Mouse (Mus musculus): Measurements from ENCODE around the gene Ms4a18.

DNA sequence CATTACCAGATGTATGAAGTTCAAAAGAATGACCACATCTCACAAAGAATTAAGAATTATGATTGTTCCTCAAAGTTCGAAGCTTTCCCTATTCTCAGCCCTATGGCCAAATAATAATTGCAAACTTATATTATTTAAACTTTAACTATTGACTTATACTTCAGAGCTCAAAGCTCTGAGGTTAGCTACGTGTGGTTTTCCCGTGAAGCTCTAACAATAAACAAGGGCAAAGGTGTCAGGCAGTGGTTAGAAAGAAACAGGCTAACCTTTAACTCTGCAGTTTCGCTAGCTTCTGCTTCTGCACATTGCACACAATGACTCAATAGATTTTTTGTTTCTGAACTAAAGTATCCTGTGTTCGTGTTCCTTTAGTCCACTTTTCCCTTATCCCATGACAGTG lies 35.0 kb upstream of the Ms4a18 start:
- TF ChIP-seq CTCF (IDR thresholded peaks at IDR 0.05; ENCODE audit: control insufficient read depth, insufficient read depth, low read length) (no peak), POLR2A (IDR thresholded peaks at IDR 0.05; ENCODE audit: borderline replicate concordance, control insufficient read depth, low read depth, low read length) (no peak)
